Mouse (Mus musculus) c-Kit-positive CD71-positive TER-119-positive erythroid progenitor cells, embryonic 14.5 days (primary cell): ENCODE results near the gene Cbwd1.

ENCODE experiments used
- DNase-seq: peaks from one replicate; pipeline ENCODE4 v3.0.0-alpha.2; 2013; ENCODE audit warnings: low spot score

The Cbwd1 gene

GRCm38 (mm10) chr19:24961172-24961962 lies at the start of gene Cbwd1:
Gene Cbwd1 (minus strand): TSS chr19:24961610.
- DNase-seq = peak; percentile 98

GRCm38 (mm10) chr19:25008509-25008908 lies 47.1 kb upstream of the Cbwd1 start:
- DNase-seq = no peak

GRCm38 (mm10) chr19:25006686-25007085 lies 45.3 kb upstream of the Cbwd1 start:
- no peak for DNase-seq

- DNase-seq = no peak
Observed at GRCm38 (mm10) chr19:25003810-25004209, 42.4 kb upstream of the Cbwd1 start.

GRCm38 (mm10) chr19:25002828-25003227 lies 41.4 kb upstream of the Cbwd1 start:
- DNase-seq = no peak

- no peak for DNase-seq
Observed at GRCm38 (mm10) chr19:25002032-25002431, 40.6 kb upstream of the Cbwd1 start.

- DNase-seq = peak; percentile 15
Observed at GRCm38 (mm10) chr19:25000153-25000552, 38.7 kb upstream of the Cbwd1 start.

- peak; percentile 51 for DNase-seq
Observed at GRCm38 (mm10) chr19:24999201-24999886, 37.9 kb upstream of the Cbwd1 start, which contains the start of gene Dock8. Gene Dock8 (plus strand): TSS chr19:24999534.

GRCm38 (mm10) chr19:24998561-24998960 lies 37.2 kb upstream of the Cbwd1 start:
- DNase-seq = peak; percentile 28

GRCm38 (mm10) chr19:24996815-24997704 lies 35.6 kb upstream of the Cbwd1 start:
- DNase-seq = no peak

- DNase-seq = no peak
Observed at GRCm38 (mm10) chr19:24994900-24995299, 33.5 kb upstream of the Cbwd1 start.

GRCm38 (mm10) chr19:24993526-24993925 lies 32.1 kb upstream of the Cbwd1 start:
- no peak for DNase-seq

GRCm38 (mm10) chr19:24990138-24990822 lies 28.9 kb upstream of the Cbwd1 start:
- DNase-seq = peak; percentile 27

- no peak for DNase-seq
Observed at GRCm38 (mm10) chr19:24988831-24989230, 27.4 kb upstream of the Cbwd1 start.

- no peak for DNase-seq
Observed at GRCm38 (mm10) chr19:24987355-24987754, 25.9 kb upstream of the Cbwd1 start.

GRCm38 (mm10) chr19:24985045-24985444 lies 23.6 kb upstream of the Cbwd1 start:
- DNase-seq = no peak

GRCm38 (mm10) chr19:24983857-24984498 lies 22.6 kb upstream of the Cbwd1 start:
- no peak for DNase-seq

- DNase-seq = no peak
Observed at GRCm38 (mm10) chr19:24983050-24983449, 21.6 kb upstream of the Cbwd1 start.

GRCm38 (mm10) chr19:24981294-24981693 lies 19.9 kb upstream of the Cbwd1 start:
- no peak for DNase-seq

GRCm38 (mm10) chr19:24978852-24979842 lies 17.7 kb upstream of the Cbwd1 start:
- no peak for DNase-seq
